8 mouse cellular contexts compared by ENCODE assay signal in genomic region chr4:123182328-123183238, GRCm38 (mm10). TPM values are rescaled to one million over a fixed set of nuclear protein-coding genes. Genes with fewer than 3 reads are reported as not detected.
A peak's percentile ranks its signal among the peaks of the same experiment; 100 is the strongest.
DNase-seq lines count a peak whose midpoint lies in the region; ATAC-seq and TF ChIP-seq lines count a peak whose summit lies in the region.

Gene Hpcal4, plus strand, starts transcription at chr4:123183227.

- peaks cover 17% of the 10 kb centered on the region for H3K27me3 ChIP-seq in heart, adult 2 months (ENCODE audit: control insufficient read depth, insufficient read depth, low read length)
- peaks cover 22% of the 10 kb centered on the region for H3K27me3 ChIP-seq in forebrain, embryonic 15.5 days
- H3K27me3 ChIP-seq in intestine, embryonic 15.5 days (replicated peaks) = peaks cover 41% of the 10 kb centered on the region
- peaks cover 37% of the 10 kb centered on the region for H3K27me3 ChIP-seq in limb, embryonic 11.5 days (ENCODE audit: control insufficient read depth, insufficient read depth, low read length)
- H3K27me3 ChIP-seq in midbrain, embryonic 16.5 days (ENCODE audit: control insufficient read depth, insufficient read depth, low read depth, low read length) = peaks cover 13% of the 10 kb centered on the region

- TF ChIP-seq CTCF in heart, adult 2 months (IDR thresholded peaks at IDR 0.05) = no peak

- H3K9me3 ChIP-seq in forebrain, embryonic 15.5 days = no peaks in the 10 kb centered on the region
- H3K9me3 ChIP-seq in intestine, embryonic 15.5 days = no peaks in the 10 kb centered on the region
- no peaks in the 10 kb centered on the region for H3K9me3 ChIP-seq in limb, embryonic 11.5 days (ENCODE audit: control insufficient read depth, low read length)
- no peaks in the 10 kb centered on the region for H3K9me3 ChIP-seq in midbrain, embryonic 16.5 days (replicated peaks; ENCODE audit: control insufficient read depth, low read length, poor library complexity, severe bottlenecking)

- H3K79me2 ChIP-seq in heart, adult 2 months (replicated peaks; ENCODE audit: control insufficient read depth, insufficient read depth, low read length) = no peaks in the 10 kb centered on the region

- peak; percentile 13 for ATAC-seq in cerebellum, adult (ENCODE audit: insufficient number of reproducible peaks, low FRiP score, low TSS enrichment)
- ATAC-seq in forebrain, embryonic 15.5 days (replicated peaks) = peak; percentile 66
- peak; percentile 73 for ATAC-seq in intestine, embryonic 15.5 days
- peak; percentile 40 for ATAC-seq in limb, embryonic 11.5 days (ENCODE audit: insufficient number of reproducible peaks, low FRiP score, low TSS enrichment, low read depth)
- peak; percentile 72 for ATAC-seq in midbrain, embryonic 16.5 days

- TF ChIP-seq POLR2A in heart, adult 2 months (IDR thresholded peaks at IDR 0.05; ENCODE audit: insufficient read depth, low read depth, low read length) = no peak

- no peak within 1 kb of the TSS for H3K27ac ChIP-seq in heart, adult 2 months
- peak within 1 kb of the TSS; percentile 53 for H3K27ac ChIP-seq in forebrain, embryonic 15.5 days (replicated peaks)
- peak within 1 kb of the TSS; percentile 40 for H3K27ac ChIP-seq in intestine, embryonic 15.5 days
- no peak within 1 kb of the TSS for H3K27ac ChIP-seq in limb, embryonic 11.5 days (replicated peaks; ENCODE audit: low read depth, low read length)
- peak within 1 kb of the TSS; percentile 80 for H3K27ac ChIP-seq in midbrain, embryonic 16.5 days (ENCODE audit: low read length)

- 0 out of 2 replicates have a peak within 1 kb of the TSS, but pooled peaks have one; percentile 22 for H3K9ac ChIP-seq in heart, adult 2 months (ENCODE audit: low read depth, low read length)
- peak within 1 kb of the TSS; percentile 62 for H3K9ac ChIP-seq in forebrain, embryonic 15.5 days (replicated peaks)
- peak within 1 kb of the TSS; percentile 28; the same call in 1 of the 2 replicates for H3K9ac ChIP-seq in intestine, embryonic 15.5 days
- H3K9ac ChIP-seq in limb, embryonic 11.5 days (ENCODE audit: low read length) = peak within 1 kb of the TSS; percentile 48
- H3K9ac ChIP-seq in midbrain, embryonic 16.5 days (ENCODE audit: low read depth, low read length) = peak within 1 kb of the TSS; percentile 64

- peaks cover 1% of the 10 kb centered on the region; the same call in 1 of the 2 replicates for H3K4me1 ChIP-seq in heart, adult 2 months (ENCODE audit: control insufficient read depth, insufficient read depth, low read length)
- peaks cover 31% of the 10 kb centered on the region for H3K4me1 ChIP-seq in forebrain, embryonic 15.5 days
- H3K4me1 ChIP-seq in intestine, embryonic 15.5 days (replicated peaks) = peaks cover 12% of the 10 kb centered on the region
- H3K4me1 ChIP-seq in limb, embryonic 11.5 days (ENCODE audit: control insufficient read depth, insufficient read depth, low read length) = 0 out of 2 replicates have a peak, but pooled peaks cover 6% of the 10 kb centered on the region
- H3K4me1 ChIP-seq in midbrain, embryonic 16.5 days (ENCODE audit: control insufficient read depth, insufficient read depth, low read length) = peaks cover 28% of the 10 kb centered on the region

- peak within 1 kb of the TSS; percentile 81 for H3K4me2 ChIP-seq in forebrain, embryonic 15.5 days (replicated peaks)
- peak within 1 kb of the TSS; percentile 79 for H3K4me2 ChIP-seq in intestine, embryonic 15.5 days (replicated peaks)
- peak within 1 kb of the TSS; percentile 74 for H3K4me2 ChIP-seq in limb, embryonic 11.5 days (ENCODE audit: low read depth, severe bottlenecking)
- peak within 1 kb of the TSS; percentile 74 for H3K4me2 ChIP-seq in midbrain, embryonic 16.5 days (ENCODE audit: low read length)

- intact Hi-C loops in heart, adult 2 months (cut with DNase I) = no loop called here

- TF ChIP-seq EP300 in heart, adult 2 months (IDR thresholded peaks at IDR 0.05; ENCODE audit: insufficient read depth, low read depth, low read length) = no peak

- H3K4me3 ChIP-seq in heart, adult 2 months = peak within 1 kb of the TSS; percentile 38
- H3K4me3 ChIP-seq in forebrain, embryonic 15.5 days = peak within 1 kb of the TSS; percentile 54
- H3K4me3 ChIP-seq in intestine, embryonic 15.5 days (replicated peaks) = peak within 1 kb of the TSS; percentile 42
- H3K4me3 ChIP-seq in limb, embryonic 11.5 days (ENCODE audit: low read depth, low read length) = peak within 1 kb of the TSS; percentile 40
- H3K4me3 ChIP-seq in midbrain, embryonic 16.5 days (ENCODE audit: low read depth, low read length) = peak within 1 kb of the TSS; percentile 44

- 2% methylated on average over 44 of the region's 44 CpGs for WGBS in heart, adult 2 months
- WGBS in forebrain, embryonic 15.5 days = under 1% methylated on average over 44 of the region's 44 CpGs
- WGBS in intestine, embryonic 15.5 days = 1% methylated on average over 44 of the region's 44 CpGs
- WGBS in limb, embryonic 11.5 days = under 1% methylated on average over 44 of the region's 44 CpGs
- under 1% methylated on average over 43 of the region's 44 CpGs for WGBS in midbrain, embryonic 16.5 days

- DNase-seq in heart, adult 2 months = no peak
- DNase-seq in heart, adult 9 months (ENCODE audit: low spot score in 2 of 2) = no peak
- DNase-seq in limb, embryonic 11.5 days (ENCODE audit: low spot score) = peak; percentile 68
- DNase-seq in testis, postnatal 14 days (ENCODE audit: low spot score) = peak; percentile 23

- H3K36me3 ChIP-seq in heart, adult 2 months (ENCODE audit: control insufficient read depth, insufficient read depth, low read length) = no peaks in the 10 kb centered on the region
- no peaks in the 10 kb centered on the region for H3K36me3 ChIP-seq in forebrain, embryonic 15.5 days
- H3K36me3 ChIP-seq in intestine, embryonic 15.5 days = no peaks in the 10 kb centered on the region
- no peaks in the 10 kb centered on the region for H3K36me3 ChIP-seq in limb, embryonic 11.5 days (ENCODE audit: control insufficient read depth, insufficient read depth, low read length)
- no peaks in the 10 kb centered on the region for H3K36me3 ChIP-seq in midbrain, embryonic 16.5 days (ENCODE audit: control insufficient read depth, insufficient read depth, low read length)

RNA-seq across cellular contexts. Expression of gene Hpcal4, which starts in this region (rescaled TPM):
- total RNA-seq in heart, adult 2 months (2021) = under 1 TPM; 0.09 to 0.10 TPM
- 0.35 and 0.38 TPM in 2 replicates for polyA plus RNA-seq in heart, adult 2 months (2012; rRNA removed)
- 25.3 and 28.3 TPM in 2 replicates for polyA plus RNA-seq in forebrain, embryonic 15.5 days (2015; fragmentation: Nextera tagmentation; extraction: Ambion mirVana)
- 3.9 and 4.5 TPM in 2 replicates for polyA plus RNA-seq in intestine, embryonic 15.5 days (2015; fragmentation: Nextera tagmentation; extraction: Ambion mirVana)
- polyA plus RNA-seq in limb, embryonic 11.5 days (2014; fragmentation: Nextera tagmentation; extraction: Ambion mirVana) = 0.17 and 1.7 TPM in 2 replicates
- 69.3 and 76.5 TPM in 2 replicates for polyA plus RNA-seq in midbrain, embryonic 16.5 days (2015; fragmentation: Nextera tagmentation; extraction: Ambion mirVana)

Comparison
In these comparisons a context has a peak if more than half of its experiments do, and no peak if none do; other contexts are left out.
1. DNase-seq: peak in limb, embryonic 11.5 days (single experiment) and testis, postnatal 14 days (single experiment); none in heart, adult 2 months (0 of 2) and heart, adult 9 months (0 of 2).
2. H3K27ac ChIP-seq: peak in forebrain, embryonic 15.5 days (single experiment), intestine, embryonic 15.5 days (single experiment) and midbrain, embryonic 16.5 days (single experiment); none in heart, adult 2 months (single experiment) and limb, embryonic 11.5 days (single experiment).
3. ATAC-seq: peak in every context shown above with its lines; median percentile 73 in intestine, embryonic 15.5 days; 72 in midbrain, embryonic 16.5 days; 66 in forebrain, embryonic 15.5 days; 40 in limb, embryonic 11.5 days; 13 in cerebellum, adult.
4. Peak in every context shown above with its lines, with median percentiles within 50 percentile points of each other: H3K4me3 ChIP-seq, H3K9ac ChIP-seq and H3K4me2 ChIP-seq.